Mouse (Mus musculus) lung, postnatal 0 days (tissue): Measurements from ENCODE around the gene Pick1.

Experiments
- CTCF ChIP-seq: IDR thresholded peaks from 2 replicates; pipeline ENCODE4 v1.5.1; 2016; ENCODE audit warnings: antibody characterized with exemption, mild to moderate bottlenecking
- EP300 ChIP-seq: IDR thresholded peaks from 2 replicates; pipeline ENCODE4 v1.6.1; 2016; ENCODE audit warnings: antibody characterized with exemption, mild to moderate bottlenecking, control low read depth

DNA sequence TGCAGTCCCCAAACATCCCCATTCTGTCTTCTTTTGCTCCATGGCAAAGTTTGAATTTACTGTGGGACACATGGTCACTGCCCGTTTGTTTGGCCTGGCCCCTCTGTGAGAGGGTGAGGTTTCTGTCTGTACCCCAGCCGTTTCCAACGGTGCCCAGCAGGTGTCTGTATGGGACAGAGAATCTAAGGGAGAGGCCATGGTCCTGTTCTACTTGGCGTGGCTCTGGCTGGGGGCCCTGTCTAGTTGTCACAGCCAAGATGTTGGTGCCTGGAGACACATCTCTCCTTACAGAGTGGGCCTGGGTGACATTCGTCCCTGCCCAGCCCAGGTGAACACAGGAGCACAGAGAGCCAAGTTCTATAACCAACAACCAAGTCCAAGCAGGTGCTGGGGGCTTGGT lies 51.9 kb downstream of the Pick1 start:
- TF ChIP-seq EP300 (no peak), CTCF (peak; percentile 70)
